Mouse (Mus musculus) cerebellum, postnatal 4 days (tissue): Measurements from ENCODE around the gene Supt4a.

Experiments
- DNase-seq, 2 experiments: peaks; one replicate each; pipeline ENCODE4 v3.0.0; 2022; ENCODE audit warnings: low spot score in 2 of 2, mixed read lengths in 1 of 2

The Supt4a gene

GRCm38 (mm10) chr11:87737175-87737740 is at the start of gene Supt4a:
Supt4a (plus strand) TSS chr11:87737552.
- peak; percentile 91 to 96 for DNase-seq

- no peak for DNase-seq
These were observed 48.7 kb upstream of the Supt4a start for GRCm38 (mm10) chr11:87688478-87689203.

DNA sequence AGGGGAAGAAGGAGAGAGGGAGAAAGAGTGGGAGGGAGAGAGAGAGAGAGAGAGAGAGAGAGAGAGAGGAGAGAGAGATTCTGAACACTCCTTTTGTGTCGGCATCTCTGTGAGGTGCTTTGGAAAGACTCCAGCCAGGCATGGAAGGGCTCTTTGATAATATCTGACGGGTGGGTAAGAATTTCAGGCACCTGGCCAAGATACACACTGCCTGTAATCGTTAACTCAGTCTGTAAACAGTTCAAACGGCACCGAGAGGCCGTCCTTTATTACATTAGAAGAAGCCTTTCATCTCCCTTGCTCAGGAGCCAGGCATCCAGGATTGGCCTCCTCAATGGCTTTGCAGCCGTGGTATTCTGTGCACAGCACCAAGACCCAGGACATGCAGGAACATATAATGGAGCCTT is 47.9 kb upstream of the Supt4a start:
- no peak for DNase-seq

DNA sequence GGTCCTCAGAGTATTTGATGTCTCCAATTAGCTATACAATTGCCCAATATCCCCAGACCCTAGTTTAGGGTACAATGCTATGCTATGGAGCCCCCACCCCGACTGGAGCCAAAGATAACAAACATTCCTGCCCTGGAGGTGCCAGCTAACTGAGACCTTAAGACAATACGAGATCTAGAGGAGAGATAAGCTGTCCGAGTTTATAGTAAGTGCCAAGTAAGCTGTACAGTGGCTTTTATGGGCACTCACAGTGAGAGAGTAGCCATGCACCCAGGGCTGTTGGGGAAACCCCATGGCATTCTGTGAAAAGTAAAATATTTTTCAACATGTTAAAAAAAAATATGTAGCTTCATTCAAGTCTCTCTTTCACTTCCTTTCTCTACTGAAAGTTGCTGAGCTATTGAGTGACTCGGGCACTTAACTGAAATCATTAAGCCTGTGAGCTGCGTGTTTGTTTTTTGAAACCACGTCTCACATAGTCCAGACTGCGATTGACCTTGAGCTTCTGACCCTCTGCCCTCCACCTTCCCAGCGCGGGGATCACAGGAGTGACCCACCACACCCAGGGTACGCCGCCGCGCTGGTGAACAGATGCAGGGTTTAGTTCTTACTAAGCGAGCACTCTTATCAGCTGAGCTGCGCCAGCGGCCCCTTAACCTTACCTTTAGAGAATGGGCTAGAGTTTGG is 47.2 kb upstream of the Supt4a start:
- DNase-seq, result no peak

DNA sequence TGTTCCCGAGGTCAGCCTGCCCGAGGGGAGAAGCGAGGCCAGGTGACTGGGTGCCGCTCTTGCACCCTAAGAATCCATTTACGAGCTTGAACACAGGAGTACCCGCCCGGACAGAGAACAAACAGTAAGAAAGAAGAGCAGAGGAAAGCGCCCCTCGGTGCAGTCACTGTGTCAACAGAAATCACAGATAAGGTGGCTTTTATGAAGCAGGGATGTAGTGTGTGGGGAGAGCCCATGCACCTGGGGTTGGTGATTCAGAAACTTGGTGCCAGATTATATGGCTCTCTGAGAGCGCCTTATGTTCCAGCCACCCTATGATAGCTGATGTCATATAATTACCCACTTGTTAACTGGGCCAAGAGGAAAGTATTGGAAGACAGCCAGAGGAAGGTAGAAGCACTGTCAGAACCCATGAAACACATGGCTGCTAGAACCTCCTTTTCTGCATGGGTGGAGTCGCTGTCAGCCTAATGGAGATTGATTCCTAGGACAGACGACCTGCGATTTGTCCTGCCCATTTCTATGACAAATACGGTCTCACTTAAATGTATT is 40.1 kb upstream of the Supt4a start:
- no peak for DNase-seq

GRCm38 (mm10) chr11:87698126-87698525 is 39.2 kb upstream of the Supt4a start:
- no peak for DNase-seq

DNA sequence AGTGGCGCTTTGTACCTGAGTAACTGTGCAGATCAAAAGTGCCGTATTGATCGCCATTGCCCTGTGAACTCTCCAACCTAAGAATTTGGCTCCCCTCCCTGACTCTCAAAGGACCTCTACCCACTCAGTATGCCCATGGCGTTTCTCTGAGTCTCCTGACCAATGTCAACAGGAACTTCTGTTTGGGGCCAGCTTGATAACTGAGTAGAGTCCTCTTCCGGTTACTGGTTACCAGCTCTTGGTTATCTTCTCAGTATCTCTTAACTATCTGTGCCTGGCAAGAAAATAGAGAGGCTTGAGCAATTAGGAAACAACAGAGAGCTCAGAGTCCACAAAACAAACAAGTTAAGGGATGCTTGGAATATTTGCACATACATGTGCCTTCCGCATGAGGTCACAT is 36.2 kb upstream of the Supt4a start:
- no peak for DNase-seq

- no peak for DNase-seq
These were observed 35.3 kb upstream of the Supt4a start for GRCm38 (mm10) chr11:87701877-87702620.

DNA sequence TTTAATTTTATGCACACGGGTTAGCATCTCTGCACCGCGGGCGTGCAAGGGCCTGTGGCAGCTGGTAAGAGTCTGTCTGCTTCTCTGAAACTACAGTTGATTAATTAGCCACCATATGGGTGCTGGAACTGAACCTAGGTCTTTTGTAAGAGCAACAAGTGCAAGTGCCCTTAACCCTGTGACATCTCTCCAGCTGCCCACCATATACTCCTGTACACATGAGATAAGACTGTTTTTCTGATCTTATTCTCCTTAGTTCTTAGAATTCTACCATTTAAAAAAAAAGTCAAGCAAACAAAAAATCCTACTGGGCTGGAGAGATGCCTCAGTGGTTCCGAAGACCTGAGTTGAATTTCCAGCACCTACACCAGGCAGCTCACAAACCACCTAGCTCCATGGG is 33.7 kb upstream of the Supt4a start:
- DNase-seq, result no peak

- no peak for DNase-seq
These were observed 33.1 kb upstream of the Supt4a start for GRCm38 (mm10) chr11:87704289-87704688.

- no peak for DNase-seq
These were observed 29.8 kb upstream of the Supt4a start for GRCm38 (mm10) chr11:87707570-87707969.

- DNase-seq, result no peak
These were observed 28.4 kb upstream of the Supt4a start for GRCm38 (mm10) chr11:87708979-87709378.

DNA sequence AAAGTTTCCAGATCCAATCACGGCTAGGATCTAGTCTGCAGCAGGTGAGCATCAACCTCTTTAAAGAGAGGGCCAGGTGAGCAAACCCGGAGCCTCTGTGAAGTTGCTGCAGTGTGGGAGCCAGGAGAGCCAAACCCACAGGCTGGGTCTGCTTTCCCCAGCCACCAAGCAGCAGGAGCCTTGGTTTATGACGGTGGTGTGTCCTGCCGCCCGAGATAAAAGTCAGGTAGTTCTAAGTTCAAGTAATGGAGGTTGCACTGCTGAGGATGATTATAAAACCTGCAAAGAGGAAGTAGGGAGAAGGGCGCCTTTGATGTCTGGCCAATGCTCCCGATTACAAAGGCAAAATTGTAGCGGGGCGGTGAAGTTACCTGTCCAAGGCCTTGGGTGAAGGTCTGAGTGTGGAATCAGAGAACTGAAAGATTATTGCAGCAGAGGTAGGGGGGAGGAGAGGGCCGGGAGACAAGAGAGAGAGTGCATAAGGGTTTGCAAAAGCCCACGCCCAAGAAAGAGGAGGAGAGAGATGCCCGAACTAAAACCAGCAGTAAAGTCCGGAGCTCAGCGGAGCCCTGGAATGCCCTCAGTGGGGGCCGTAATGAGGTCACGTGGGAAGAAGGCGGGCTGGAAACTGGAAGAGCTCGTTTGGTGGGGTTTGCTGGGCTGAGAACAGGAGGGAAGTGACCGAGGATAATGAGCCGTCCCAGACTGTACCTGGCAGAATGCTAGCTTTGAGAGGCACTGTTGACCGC is 27.7 kb upstream of the Supt4a start:
- DNase-seq, result no peak

DNA sequence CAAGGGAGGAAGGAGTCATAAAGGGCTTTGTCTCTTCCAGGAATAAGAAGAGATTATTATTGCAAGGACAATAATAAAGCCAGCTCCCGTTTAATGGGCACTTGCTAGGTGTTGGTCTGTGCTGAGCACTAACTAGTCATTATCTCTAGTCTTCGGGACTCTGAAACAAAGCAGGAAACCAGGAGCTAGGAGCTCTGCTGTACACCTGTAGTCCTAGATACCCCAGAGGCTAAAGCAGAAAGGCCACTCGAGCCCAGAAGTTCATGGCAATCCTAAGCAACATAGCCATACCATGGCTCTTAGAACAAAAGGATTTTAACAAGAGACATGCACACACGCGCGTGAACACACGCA is 27.1 kb upstream of the Supt4a start:
- no peak for DNase-seq

GRCm38 (mm10) chr11:87712188-87712587 is 25.2 kb upstream of the Supt4a start:
- no peak for DNase-seq

GRCm38 (mm10) chr11:87715999-87716398 is 21.4 kb upstream of the Supt4a start:
- DNase-seq, result no peak

- DNase-seq, result no peak
These were observed 17.8 kb upstream of the Supt4a start for GRCm38 (mm10) chr11:87719526-87719925.

DNA sequence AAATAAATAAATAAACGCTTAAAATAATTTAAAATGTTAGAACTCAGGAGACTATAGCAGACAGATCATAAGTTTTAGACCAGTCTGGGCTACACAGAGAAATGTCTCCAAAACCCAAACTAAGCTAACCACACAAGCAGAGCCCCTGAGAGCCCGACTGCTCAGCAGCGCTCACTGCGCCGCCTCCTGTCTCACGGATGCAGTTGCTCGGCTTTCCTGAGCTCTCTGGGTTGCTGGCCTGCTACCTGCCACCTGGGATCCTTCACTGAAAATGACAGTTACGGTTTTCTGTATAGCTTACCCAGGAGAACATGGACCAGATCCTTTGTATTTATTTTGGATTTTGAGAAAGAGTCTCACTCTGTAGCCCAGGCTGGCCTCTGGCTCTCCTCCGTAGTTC is 17.0 kb upstream of the Supt4a start:
- no peak for DNase-seq

- no peak for DNase-seq
These were observed 16.5 kb upstream of the Supt4a start for GRCm38 (mm10) chr11:87720839-87721238.

DNA sequence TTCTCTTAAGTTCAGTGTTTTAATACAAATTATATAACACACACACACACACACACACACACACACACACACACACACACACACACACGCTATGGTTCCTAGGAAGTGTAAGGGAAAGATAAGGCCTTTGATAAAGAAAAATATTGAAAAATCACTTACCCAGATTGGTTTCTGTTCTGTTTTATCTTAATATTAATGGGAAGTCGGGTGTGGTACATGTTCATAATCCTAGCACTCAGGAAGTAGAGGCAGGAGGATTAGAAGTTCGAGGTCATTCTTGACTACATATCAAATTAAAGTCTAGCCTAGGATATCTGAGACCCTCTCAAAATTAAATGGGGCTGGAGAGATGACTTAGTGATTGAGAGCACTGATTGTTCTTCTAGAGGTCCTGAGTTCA is 15.2 kb upstream of the Supt4a start:
- DNase-seq, result no peak

DNA sequence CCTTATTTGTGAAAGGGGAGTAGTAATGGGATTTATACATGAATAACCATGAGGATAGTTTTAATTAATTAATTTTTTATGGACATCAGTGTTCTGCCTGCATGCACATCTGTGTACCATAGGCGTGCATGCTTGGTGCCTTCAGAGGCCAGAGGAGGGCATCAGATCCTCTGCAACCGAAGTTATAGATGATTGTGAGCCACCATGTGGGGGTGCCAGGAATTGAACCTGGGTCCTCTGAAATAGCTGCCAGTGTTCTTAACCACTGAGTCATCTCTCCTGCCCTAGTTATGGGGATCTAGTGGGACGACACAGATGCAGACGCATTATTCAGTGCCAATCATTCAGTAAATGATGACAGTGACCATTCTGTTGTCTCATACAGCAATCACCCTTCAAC is 14.5 kb upstream of the Supt4a start:
- DNase-seq, result no peak
